Mouse (Mus musculus): ENCODE results near the gene Fgf15. TPM values are rescaled to one million over a fixed set of nuclear protein-coding genes. Genes with fewer than 3 reads are reported as not detected.
A peak's percentile ranks its signal among the peaks of the same experiment; 100 is the strongest.

Fgf15 gene
- polyA plus RNA-seq, 2 experiments = 0.13 TPM; not detected in 1

DNA sequence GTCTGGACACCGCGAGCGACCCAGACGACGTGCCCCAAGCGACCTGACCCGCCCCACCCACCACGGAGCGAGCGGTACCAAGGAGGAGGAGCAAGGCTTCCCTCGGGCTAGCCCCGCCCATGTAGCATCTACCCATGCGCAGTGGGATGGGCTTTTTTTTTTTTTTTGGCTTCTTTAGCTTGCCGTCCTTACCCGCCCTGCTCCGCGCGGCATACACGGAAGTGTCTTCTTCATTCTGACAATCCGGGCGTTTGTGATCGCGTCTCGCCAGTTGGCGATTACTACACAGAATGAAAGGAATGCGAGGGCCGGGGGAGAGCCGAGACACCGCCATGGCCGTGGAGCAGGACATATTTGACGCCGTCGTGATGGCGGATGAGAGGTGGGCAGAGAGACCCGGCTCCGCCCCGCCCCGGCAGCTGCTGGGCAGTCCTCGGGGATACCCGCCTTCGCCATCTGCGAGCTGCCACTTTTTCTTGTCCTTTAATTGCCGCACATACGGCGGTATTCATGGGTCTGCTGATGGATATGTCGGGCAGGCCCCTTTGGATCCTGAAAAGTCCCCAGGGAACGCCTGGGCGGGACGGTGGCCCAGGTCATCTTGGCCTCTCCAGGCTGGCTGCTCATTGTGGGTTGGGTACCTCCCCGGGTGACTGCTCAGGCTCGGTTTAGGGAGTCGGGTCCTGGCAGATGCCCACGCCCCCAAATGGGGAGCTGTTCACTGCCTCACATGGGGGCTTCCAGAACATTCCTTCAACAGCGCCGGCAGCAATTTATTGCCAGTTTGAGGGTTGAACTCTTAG is 18.8 kb downstream of the Fgf15 start, which contains the start of gene LTO1:
TSS of gene LTO1 (plus strand) at position 153 of the 803 bp plus-strand sequence.
- peak within 1 kb of the TSS; percentile 33 for H3K27ac ChIP-seq (replicated peaks; ENCODE audit: low read depth, low read length)
- peaks cover 20% of the 10 kb centered on the region for H3K36me3 ChIP-seq (ENCODE audit: control insufficient read depth, insufficient read depth, low read length)
- no peaks in the 10 kb centered on the region for H3K27me3 ChIP-seq (ENCODE audit: control insufficient read depth, insufficient read depth, low read length)
- peak within 1 kb of the TSS; percentile 68 for H3K4me2 ChIP-seq (replicated peaks; ENCODE audit: low read depth, low read length, severe bottlenecking)
- peak; percentile 85; the same call in 1 of the 2 replicates for TF ChIP-seq POLR2A (IDR thresholded peaks at IDR 0.05; ENCODE audit: borderline replicate concordance, extremely low read depth, insufficient read depth, insufficient read length)
- under 1% methylated on average over 55 of the region's 55 CpGs for WGBS
- DNase-seq (ENCODE audit: low spot score) (peak; percentile 93), ATAC-seq (ENCODE audit: low FRiP score, low read depth) (peak; percentile 94)
- peaks cover 8% of the 10 kb centered on the region for H3K4me1 ChIP-seq (ENCODE audit: control insufficient read depth, insufficient read depth, low read length)
- peak within 1 kb of the TSS; percentile 63 for H3K4me3 ChIP-seq (replicated peaks; ENCODE audit: low read length)
- H3K9ac ChIP-seq (ENCODE audit: low read depth, low read length, severe bottlenecking) = peak within 1 kb of the TSS; percentile 66
- H3K9me3 ChIP-seq (ENCODE audit: control insufficient read depth, low read length) = no peaks in the 10 kb centered on the region

DNA sequence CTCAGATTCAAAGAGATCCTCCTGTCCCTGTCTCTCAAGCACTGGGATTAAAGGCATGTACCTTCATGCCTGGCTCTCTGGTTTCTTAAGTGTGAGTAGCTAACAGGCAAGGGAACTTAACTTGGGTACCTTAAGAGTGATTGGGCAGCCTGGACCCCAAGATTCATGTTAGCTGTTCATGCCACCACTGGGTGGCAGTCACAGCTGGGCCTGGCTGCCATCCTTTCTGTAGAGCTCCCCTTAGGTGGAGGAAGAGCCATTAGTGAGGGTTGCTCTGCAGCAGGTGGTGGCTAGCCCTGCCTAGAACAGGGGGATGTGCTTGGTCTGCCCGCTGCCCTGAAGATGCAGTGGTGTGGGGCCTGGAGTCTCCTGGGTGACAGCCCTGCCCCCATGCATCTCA is 22.5 kb downstream of the Fgf15 start:
- 82% methylated on average over 1 of the region's 1 CpGs for WGBS

DNA sequence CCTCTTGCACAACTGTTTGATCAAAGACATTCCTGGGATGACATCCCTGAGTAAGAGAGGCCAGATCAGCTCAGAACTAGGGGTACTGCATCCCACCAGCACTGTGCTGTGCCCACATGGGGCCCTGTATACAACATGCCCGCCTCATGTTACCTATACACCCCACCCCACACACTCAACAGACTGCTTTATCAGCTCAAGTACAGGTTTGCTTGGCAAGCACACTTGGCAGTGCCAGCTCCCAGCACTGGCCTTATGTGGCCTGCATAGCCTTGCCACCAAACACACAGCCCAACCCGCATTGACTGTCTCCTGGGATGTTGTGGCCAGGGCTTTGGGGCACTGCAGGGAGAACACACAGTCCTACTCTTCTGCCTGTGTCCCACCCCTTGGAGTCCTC is 31.3 kb downstream of the Fgf15 start:
- Histone ChIP-seq H3K36me3 (ENCODE audit: control insufficient read depth, insufficient read depth, low read length) (peaks cover 37% of the 10 kb centered on the region), H3K9ac (ENCODE audit: low read depth, low read length, severe bottlenecking) (no peak overlapping the region), H3K9me3 (ENCODE audit: control insufficient read depth, low read length) (no peaks in the 10 kb centered on the region), H3K4me2 (replicated peaks; ENCODE audit: low read depth, low read length, severe bottlenecking) (no peak overlapping the region), H3K27ac (replicated peaks; ENCODE audit: low read depth, low read length) (no peak overlapping the region), H3K4me3 (replicated peaks; ENCODE audit: low read length) (no peak overlapping the region), H3K4me1 (ENCODE audit: control insufficient read depth, insufficient read depth, low read length) (no peaks in the 10 kb centered on the region), H3K27me3 (ENCODE audit: control insufficient read depth, insufficient read depth, low read length) (no peaks in the 10 kb centered on the region)
- ATAC-seq (ENCODE audit: low FRiP score, low read depth) (no peak), DNase-seq (ENCODE audit: low spot score) (no peak)
- no peak for TF ChIP-seq POLR2A (IDR thresholded peaks at IDR 0.05; ENCODE audit: borderline replicate concordance, extremely low read depth, insufficient read depth, insufficient read length)
- 81% methylated on average over 2 of the region's 2 CpGs for WGBS

More for the DNA sequence above, 22.5 kb downstream of the Fgf15 start:
- no peak for TF ChIP-seq POLR2A (IDR thresholded peaks at IDR 0.05; ENCODE audit: borderline replicate concordance, extremely low read depth, insufficient read depth, insufficient read length)
- H3K9me3 ChIP-seq (ENCODE audit: control insufficient read depth, low read length) = no peaks in the 10 kb centered on the region
- H3K9ac ChIP-seq (ENCODE audit: low read depth, low read length, severe bottlenecking) = no peak overlapping the region
- no peak for ATAC-seq (ENCODE audit: low FRiP score, low read depth)
- H3K4me1 ChIP-seq (ENCODE audit: control insufficient read depth, insufficient read depth, low read length) = peaks cover 8% of the 10 kb centered on the region
- no peak for DNase-seq (ENCODE audit: low spot score)
- no peak overlapping the region for H3K4me3 ChIP-seq (replicated peaks; ENCODE audit: low read length)
- H3K36me3 ChIP-seq (ENCODE audit: control insufficient read depth, insufficient read depth, low read length) = peaks cover 37% of the 10 kb centered on the region
- no peaks in the 10 kb centered on the region for H3K27me3 ChIP-seq (ENCODE audit: control insufficient read depth, insufficient read depth, low read length)
- no peak overlapping the region for H3K4me2 ChIP-seq (replicated peaks; ENCODE audit: low read depth, low read length, severe bottlenecking)
- H3K27ac ChIP-seq (replicated peaks; ENCODE audit: low read depth, low read length) = no peak overlapping the region

DNA sequence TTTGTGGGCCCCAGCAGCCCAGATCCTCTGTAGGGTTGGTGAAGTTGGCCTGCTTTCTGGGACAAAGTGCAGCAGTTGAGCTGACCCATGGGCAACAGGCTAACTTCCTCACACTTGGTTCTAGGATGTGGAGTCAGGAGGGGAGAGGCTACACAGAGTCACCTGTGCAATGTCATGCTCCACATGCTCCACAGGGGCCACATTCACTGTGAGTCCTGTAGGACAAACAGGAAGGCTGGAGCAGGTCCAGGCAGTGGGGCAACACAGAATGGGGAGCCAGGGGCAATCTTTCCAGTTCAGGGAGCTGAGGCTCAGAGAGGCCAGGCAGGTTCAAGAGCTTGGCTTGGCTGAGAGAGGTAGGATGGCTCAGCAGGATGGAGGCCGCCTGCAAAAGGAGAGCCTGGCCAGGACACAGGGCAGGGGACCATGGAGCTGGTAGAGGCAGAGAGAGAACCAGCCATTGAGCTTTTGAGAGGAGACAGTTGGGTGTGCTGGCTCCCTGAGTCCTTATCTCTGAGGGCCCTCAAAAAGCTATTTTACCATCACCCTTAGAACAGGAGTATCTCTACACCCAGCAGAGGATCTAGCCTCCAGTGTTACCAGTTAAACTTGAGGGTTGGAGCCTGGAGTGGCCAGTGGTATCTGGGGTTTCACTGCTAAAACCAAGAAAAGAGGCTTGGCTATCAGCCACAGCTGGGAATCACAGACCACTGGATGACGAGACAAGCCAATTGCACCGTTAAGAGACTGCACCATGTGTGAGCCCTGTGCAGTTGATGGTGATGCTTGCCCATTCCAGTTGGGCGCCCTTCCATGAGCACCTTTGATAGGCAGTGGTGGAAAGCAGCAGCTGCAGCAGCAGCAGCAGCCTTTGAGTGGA is 31.9 kb downstream of the Fgf15 start:
- 70% methylated on average over 4 of the region's 4 CpGs for WGBS
- ATAC-seq (ENCODE audit: low FRiP score, low read depth) (no peak), DNase-seq (ENCODE audit: low spot score) (no peak)
- H3K4me2 ChIP-seq (replicated peaks; ENCODE audit: low read depth, low read length, severe bottlenecking) = no peak overlapping the region
- H3K27ac ChIP-seq (replicated peaks; ENCODE audit: low read depth, low read length) = no peak overlapping the region
- H3K9ac ChIP-seq (ENCODE audit: low read depth, low read length, severe bottlenecking) = no peak overlapping the region
- H3K27me3 ChIP-seq (ENCODE audit: control insufficient read depth, insufficient read depth, low read length) = no peaks in the 10 kb centered on the region
- H3K4me1 ChIP-seq (ENCODE audit: control insufficient read depth, insufficient read depth, low read length) = no peaks in the 10 kb centered on the region
- no peaks in the 10 kb centered on the region for H3K9me3 ChIP-seq (ENCODE audit: control insufficient read depth, low read length)
- no peak for TF ChIP-seq POLR2A (IDR thresholded peaks at IDR 0.05; ENCODE audit: borderline replicate concordance, extremely low read depth, insufficient read depth, insufficient read length)
- no peak overlapping the region for H3K4me3 ChIP-seq (replicated peaks; ENCODE audit: low read length)
- peaks cover 44% of the 10 kb centered on the region for H3K36me3 ChIP-seq (ENCODE audit: control insufficient read depth, insufficient read depth, low read length)

DNA sequence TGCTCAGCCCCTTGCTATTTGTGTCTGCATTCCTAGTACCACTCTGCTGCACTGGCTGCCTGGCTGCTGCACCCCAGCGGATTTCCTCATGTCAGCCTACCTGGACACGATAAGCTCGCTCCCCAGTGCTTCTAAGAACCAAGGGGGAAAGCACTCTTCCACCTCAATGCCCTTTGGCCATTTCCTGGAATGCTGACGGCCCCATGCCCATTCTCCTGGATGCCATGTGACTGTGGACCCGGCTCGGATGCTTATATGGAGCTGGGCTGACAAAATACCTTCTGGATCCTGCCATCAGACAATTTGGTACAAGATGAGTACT is 32.5 kb downstream of the Fgf15 start:
- no peak for DNase-seq (ENCODE audit: low spot score)
- H3K4me1 ChIP-seq (ENCODE audit: control insufficient read depth, insufficient read depth, low read length) = no peaks in the 10 kb centered on the region
- no peaks in the 10 kb centered on the region for H3K9me3 ChIP-seq (ENCODE audit: control insufficient read depth, low read length)
- no peak overlapping the region for H3K27ac ChIP-seq (replicated peaks; ENCODE audit: low read depth, low read length)
- H3K4me2 ChIP-seq (replicated peaks; ENCODE audit: low read depth, low read length, severe bottlenecking) = no peak overlapping the region
- no peak overlapping the region for H3K9ac ChIP-seq (ENCODE audit: low read depth, low read length, severe bottlenecking)
- TF ChIP-seq POLR2A (IDR thresholded peaks at IDR 0.05; ENCODE audit: borderline replicate concordance, extremely low read depth, insufficient read depth, insufficient read length) = no peak
- H3K27me3 ChIP-seq (ENCODE audit: control insufficient read depth, insufficient read depth, low read length) = no peaks in the 10 kb centered on the region
- no peak overlapping the region for H3K4me3 ChIP-seq (replicated peaks; ENCODE audit: low read length)
- peaks cover 50% of the 10 kb centered on the region for H3K36me3 ChIP-seq (ENCODE audit: control insufficient read depth, insufficient read depth, low read length)
- ATAC-seq (ENCODE audit: low FRiP score, low read depth) = no peak
- WGBS = 80% methylated on average over 6 of the region's 6 CpGs

Measured in limb, embryonic 14.5 days (tissue).